Mouse (Mus musculus) lung, adult 2 months (tissue): ENCODE data around the gene Ercc2.

Experiments
- CTCF ChIP-seq: fragments of 200-500 bp; IDR thresholded peaks from 2 replicates; pipeline ENCODE4 v1.5.1; 2011; ENCODE audit warnings: mild to moderate bottlenecking, low read length, control low read depth; ENCODE audit not compliant: insufficient read depth
- POLR2A ChIP-seq: fragments of 200-500 bp; IDR thresholded peaks from 2 replicates; pipeline ENCODE4 v1.6.1; 2011; ENCODE audit warnings: low read depth, mild to moderate bottlenecking, control low read depth, low read length, borderline replicate concordance; ENCODE audit errors: extremely low read depth

DNA sequence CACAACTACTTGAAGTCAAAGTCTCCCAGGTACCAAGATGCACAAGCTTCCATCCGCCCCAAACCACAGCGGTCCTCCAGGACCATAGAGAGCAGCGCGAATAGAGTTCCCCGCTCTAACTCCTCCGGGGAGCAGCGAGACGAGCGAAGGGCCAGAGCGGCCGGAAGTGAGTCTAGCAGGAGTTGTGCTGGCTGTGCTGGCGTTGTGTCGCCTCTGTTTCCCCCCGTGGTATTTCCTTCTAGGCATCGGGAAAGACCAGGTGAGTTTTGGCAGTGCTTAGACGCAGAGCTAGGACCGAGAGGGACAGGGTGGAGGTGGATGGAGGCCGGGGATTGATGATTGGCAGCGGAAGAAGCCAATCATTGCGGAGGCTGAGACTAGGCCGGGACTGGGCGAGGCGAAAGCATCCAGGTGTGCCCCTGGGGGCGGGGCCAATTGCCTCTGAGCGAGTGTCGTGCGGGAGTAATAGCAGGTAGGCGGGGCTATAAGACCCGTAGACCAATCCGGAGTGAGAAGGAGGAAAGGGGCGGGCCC, 36.8 kb upstream of the Ercc2 start:
- TF ChIP-seq CTCF = no peak
- TF ChIP-seq POLR2A = peak; percentile 69; the same call in 1 of the 2 replicates
